14 mouse cellular contexts compared by ENCODE assay signal in the genomic region with DNA sequence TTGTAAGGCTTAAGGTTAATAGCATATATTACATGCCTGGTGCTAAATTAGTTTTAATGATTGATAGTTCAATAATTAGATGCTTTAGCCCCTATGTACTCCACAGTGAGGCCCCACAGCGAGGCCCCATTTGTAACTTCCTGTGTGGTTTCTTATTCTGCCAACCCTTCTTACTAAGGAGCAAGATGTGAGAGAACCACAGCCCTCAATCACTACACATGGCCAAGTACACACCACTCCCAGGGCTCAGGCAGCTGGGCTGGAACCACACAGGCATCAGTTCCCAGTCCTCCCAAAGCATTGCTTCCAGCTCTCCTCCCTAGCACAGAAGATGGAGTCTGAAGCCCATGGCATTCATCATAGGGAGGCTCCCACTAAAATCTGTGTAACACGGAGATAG. TPM values are rescaled to one million over a fixed set of nuclear protein-coding genes. Genes with fewer than 3 reads are reported as not detected.
A peak's percentile ranks its signal among the peaks of the same experiment; 100 is the strongest.
DNase-seq lines count a peak whose midpoint lies in the region; ATAC-seq and TF ChIP-seq lines count a peak whose summit lies in the region.
"Had no signal": no experiment of that assay in that cellular context is flagged by ENCODE, and none has a peak within 500 bp of the region (broad histone marks: within the 10 kb centered on the region; RNA-seq: fewer than 3 reads in every experiment).

No protein-coding gene starts in this region.

- H3K4me3 ChIP-seq in layer of hippocampus, adult 2 months: no peak overlapping the region
- H3K4me3 ChIP-seq: embryonic facial prominence, embryonic 13.5 days; hindbrain, embryonic 10.5 days had no signal

- ATAC-seq in CD4-positive, CD25-positive, alpha-beta regulatory T cell, adult 4 months: peak; percentile 72
- ATAC-seq in inflammation-experienced regulatory T-cells, adult 6 months: peak; percentile 75
- ATAC-seq: forebrain, embryonic 14.5 days had no signal

- no peak overlapping the region for H3K27ac ChIP-seq in layer of hippocampus, adult 2 months
- H3K27ac ChIP-seq: embryonic facial prominence, embryonic 13.5 days; hindbrain, embryonic 10.5 days; kidney, postnatal 0 days had no signal

- TF ChIP-seq CTCF in layer of hippocampus, adult 2 months (conservative IDR thresholded peaks at IDR 0.05): no peak

- peak; percentile 87 for DNase-seq in 416B (ENCODE audit: low read depth)
- DNase-seq in spleen, postnatal 4 days (ENCODE audit: low spot score in 2 of 2): peak; percentile 23 to 65
- DNase-seq in layer of hippocampus, postnatal 36 days: no peak
- no peak for DNase-seq in layer of hippocampus, adult 2 months (ENCODE audit: low spot score in 2 of 2)
- no peak for DNase-seq in kidney, adult 8-10 months
- DNase-seq: adrenal gland, postnatal 14 days; cerebellum, adult 2 months; retina, postnatal 1 day had no signal

RNA-seq across cellular contexts. Expression of a gene that starts 31.7 kb away (rescaled TPM):
- polyA plus RNA-seq in CD4-positive, CD25-positive, alpha-beta regulatory T cell, adult 4 months (2017; shearing (Covaris generic)): 100 to 1,000 TPM in 1 of 2 experiments, 10 to 100 TPM in 1; 91.3 to 105 TPM
- 100 to 1,000 TPM in 1 of 3 experiments, 10 to 100 TPM in 2; 72.1 to 121 (median 83.8) TPM for polyA plus RNA-seq in inflammation-experienced regulatory T-cells, adult 6 months (2017; shearing (Covaris generic))
- 1 to 10 TPM; 5.6 to 5.9 TPM for total RNA-seq in layer of hippocampus, postnatal 36 days (2021)
- total RNA-seq in layer of hippocampus, adult 2 months (2021): 1 to 10 TPM; 5.8 to 6.0 TPM

Comparison
In these comparisons a context has a peak if more than half of its experiments do, and no peak if none do; other contexts are left out.
1. DNase-seq: peak in 416B (single experiment) and spleen, postnatal 4 days (2 of 2); none in layer of hippocampus, postnatal 36 days (0 of 2), layer of hippocampus, adult 2 months (0 of 2) and kidney, adult 8-10 months (0 of 2).